Mouse (Mus musculus): ENCODE measurements around the gene 2010111I01Rik.

The 2010111I01Rik gene

GRCm38 (mm10) chr13:63241665-63242064, 277.0 kb downstream of the 2010111I01Rik start:
- DNase-seq (ENCODE audit: low read depth, low spot score): no peak

- no peak for DNase-seq (ENCODE audit: low read depth, low spot score)
Observed at GRCm38 (mm10) chr13:63242401-63243192, 277.9 kb downstream of the 2010111I01Rik start.

GRCm38 (mm10) chr13:63243586-63243985, 278.9 kb downstream of the 2010111I01Rik start:
- no peak for DNase-seq (ENCODE audit: low read depth, low spot score)

- DNase-seq (ENCODE audit: low read depth, low spot score): no peak
Observed at GRCm38 (mm10) chr13:63244425-63244824, 279.7 kb downstream of the 2010111I01Rik start.

- no peak for DNase-seq (ENCODE audit: low read depth, low spot score)
Observed at GRCm38 (mm10) chr13:63245218-63245617, 280.5 kb downstream of the 2010111I01Rik start.

GRCm38 (mm10) chr13:63245812-63246211, 281.1 kb downstream of the 2010111I01Rik start:
- no peak for DNase-seq (ENCODE audit: low read depth, low spot score)

GRCm38 (mm10) chr13:63246332-63246940, 281.7 kb downstream of the 2010111I01Rik start:
- peak; percentile 21 for DNase-seq (ENCODE audit: low read depth, low spot score)

GRCm38 (mm10) chr13:63247041-63247440, 282.3 kb downstream of the 2010111I01Rik start:
- no peak for DNase-seq (ENCODE audit: low read depth, low spot score)

- DNase-seq (ENCODE audit: low read depth, low spot score): no peak
Observed at GRCm38 (mm10) chr13:63247631-63248030, 282.9 kb downstream of the 2010111I01Rik start.

GRCm38 (mm10) chr13:63248318-63248717, 283.6 kb downstream of the 2010111I01Rik start:
- no peak for DNase-seq (ENCODE audit: low read depth, low spot score)

GRCm38 (mm10) chr13:63249171-63249570, 284.5 kb downstream of the 2010111I01Rik start:
- DNase-seq (ENCODE audit: low read depth, low spot score): no peak

- DNase-seq (ENCODE audit: low read depth, low spot score): no peak
Observed at GRCm38 (mm10) chr13:63249741-63250431, 285.2 kb downstream of the 2010111I01Rik start.

GRCm38 (mm10) chr13:63250441-63250980, 285.8 kb downstream of the 2010111I01Rik start:
- no peak for DNase-seq (ENCODE audit: low read depth, low spot score)

GRCm38 (mm10) chr13:63251118-63251889, 286.6 kb downstream of the 2010111I01Rik start:
- DNase-seq (ENCODE audit: low read depth, low spot score): no peak

GRCm38 (mm10) chr13:63252295-63253010, 287.8 kb downstream of the 2010111I01Rik start:
- DNase-seq (ENCODE audit: low read depth, low spot score): no peak

- no peak for DNase-seq (ENCODE audit: low read depth, low spot score)
Observed at GRCm38 (mm10) chr13:63253147-63253546, 288.5 kb downstream of the 2010111I01Rik start.

- DNase-seq (ENCODE audit: low read depth, low spot score): no peak
Observed at GRCm38 (mm10) chr13:63253886-63254636, 289.4 kb downstream of the 2010111I01Rik start.

GRCm38 (mm10) chr13:63255519-63256011, 290.9 kb downstream of the 2010111I01Rik start:
- DNase-seq (ENCODE audit: low read depth, low spot score): no peak

GRCm38 (mm10) chr13:63256146-63256545, 291.5 kb downstream of the 2010111I01Rik start:
- no peak for DNase-seq (ENCODE audit: low read depth, low spot score)

- peak; percentile 50 for DNase-seq (ENCODE audit: low read depth, low spot score)
Observed at GRCm38 (mm10) chr13:63256807-63257206, 292.1 kb downstream of the 2010111I01Rik start.
